Mouse (Mus musculus) heart, postnatal 0 days (tissue): ENCODE measurements around the gene Spaca7.

Experiments
- CTCF ChIP-seq: IDR thresholded peaks from 2 replicates; pipeline ENCODE4 v1.5.1; 2016; ENCODE audit warnings: antibody characterized with exemption, control low read depth, low read depth
- EP300 ChIP-seq: IDR thresholded peaks from 2 replicates; pipeline ENCODE4 v1.6.1; 2016; ENCODE audit warnings: antibody characterized with exemption, low read depth

DNA sequence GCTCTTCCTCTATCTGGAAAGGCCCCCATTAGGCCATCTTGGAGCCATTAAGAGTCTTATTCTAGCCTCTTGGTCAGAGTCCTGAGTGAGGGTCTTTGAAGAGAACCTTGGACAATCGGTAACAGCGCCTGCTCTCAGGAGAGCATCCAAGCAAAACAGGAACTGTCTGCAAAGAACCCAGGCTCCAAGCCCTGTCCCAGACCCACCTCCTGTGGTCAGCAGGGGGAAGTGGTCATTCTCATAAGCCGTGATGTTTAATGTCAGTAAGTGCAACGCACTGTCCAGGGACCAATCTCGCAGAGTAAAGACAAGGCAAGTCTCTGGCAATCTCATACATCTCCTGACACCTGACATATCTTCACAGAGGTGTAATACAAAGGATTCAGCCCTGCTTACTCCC is 3.2 kb downstream of the Spaca7 start:
- TF ChIP-seq CTCF: no peak
- no peak for TF ChIP-seq EP300
